8 mouse cellular contexts compared by ENCODE assay signal in genomic region chr13:95889981-95890545, GRCm38 (mm10). TPM values are rescaled to one million over a fixed set of nuclear protein-coding genes. Genes with fewer than 3 reads are reported as not detected.
A peak's percentile ranks its signal among the peaks of the same experiment; 100 is the strongest.
DNase-seq lines count a peak whose midpoint lies in the region; ATAC-seq and TF ChIP-seq lines count a peak whose summit lies in the region.

No protein-coding gene starts in this region.

- no peak overlapping the region; the same call in 1 of the 2 replicates for H3K4me3 ChIP-seq in lung, embryonic 15.5 days
- H3K4me3 ChIP-seq in lung, postnatal 0 days (ENCODE audit: low read depth, low read length) = no peak overlapping the region; the same call in 1 of the 2 replicates
- peak overlapping the region; percentile 59; the same call in 1 of the 2 replicates for H3K4me3 ChIP-seq in hindbrain, embryonic 14.5 days (replicated peaks; ENCODE audit: low read length)

- no peaks in the 10 kb centered on the region for H3K9me3 ChIP-seq in lung, embryonic 15.5 days
- no peaks in the 10 kb centered on the region for H3K9me3 ChIP-seq in lung, postnatal 0 days (ENCODE audit: low read length)
- H3K9me3 ChIP-seq in hindbrain, embryonic 14.5 days (ENCODE audit: control insufficient read depth, low read length) = no peaks in the 10 kb centered on the region

- no peak for TF ChIP-seq EP300 in lung, postnatal 0 days (IDR thresholded peaks at IDR 0.05)

- no peak for DNase-seq in lung, postnatal 0 days (ENCODE audit: low spot score)
- peak; percentile 46 for DNase-seq in embryo, embryonic 10 days (ENCODE audit: low spot score)
- DNase-seq in hindbrain, embryonic 14.5 days (ENCODE audit: low spot score) = no peak
- peak; percentile 10 to 27 for DNase-seq in thymus, postnatal 36 days
- no peak for DNase-seq in cerebellum, postnatal 25 days
- no peak for DNase-seq in cerebellum, postnatal 14 days

- H3K27ac ChIP-seq in lung, embryonic 15.5 days = no peak overlapping the region
- no peak overlapping the region for H3K27ac ChIP-seq in lung, postnatal 0 days (ENCODE audit: low read length)
- H3K27ac ChIP-seq in hindbrain, embryonic 14.5 days = no peak overlapping the region

- no peak for TF ChIP-seq CTCF in lung, postnatal 0 days (IDR thresholded peaks at IDR 0.05)

- no peaks in the 10 kb centered on the region for H3K27me3 ChIP-seq in lung, embryonic 15.5 days
- H3K27me3 ChIP-seq in lung, postnatal 0 days (replicated peaks; ENCODE audit: insufficient read depth, low read length) = no peaks in the 10 kb centered on the region
- H3K27me3 ChIP-seq in hindbrain, embryonic 14.5 days (ENCODE audit: control insufficient read depth, insufficient read depth, low read length) = no peaks in the 10 kb centered on the region

- WGBS in lung, embryonic 15.5 days = 29% methylated on average over 8 of the region's 8 CpGs
- WGBS in lung, postnatal 0 days = 27% methylated on average over 8 of the region's 8 CpGs
- 21% methylated on average over 8 of the region's 8 CpGs for WGBS in hindbrain, embryonic 14.5 days

- H3K4me1 ChIP-seq in lung, embryonic 15.5 days = peaks cover 23% of the 10 kb centered on the region
- peaks cover 8% of the 10 kb centered on the region; the same call in 1 of the 2 replicates for H3K4me1 ChIP-seq in lung, postnatal 0 days (ENCODE audit: insufficient read depth, low read depth, low read length)
- peaks cover 9% of the 10 kb centered on the region for H3K4me1 ChIP-seq in hindbrain, embryonic 14.5 days (replicated peaks; ENCODE audit: control insufficient read depth, insufficient read depth, low read length)

- peak overlapping the region; percentile 97 for H3K4me2 ChIP-seq in lung, embryonic 15.5 days
- H3K4me2 ChIP-seq in lung, postnatal 0 days (replicated peaks; ENCODE audit: low read depth, low read length) = no peak overlapping the region
- peak overlapping the region; percentile 84 for H3K4me2 ChIP-seq in hindbrain, embryonic 14.5 days (replicated peaks)

- H3K36me3 ChIP-seq in lung, embryonic 15.5 days = no peaks in the 10 kb centered on the region
- H3K36me3 ChIP-seq in lung, postnatal 0 days (ENCODE audit: insufficient read depth, low read length) = no peaks in the 10 kb centered on the region
- H3K36me3 ChIP-seq in hindbrain, embryonic 14.5 days (replicated peaks; ENCODE audit: control insufficient read depth, insufficient read depth) = no peaks in the 10 kb centered on the region

- no peak overlapping the region for H3K9ac ChIP-seq in lung, embryonic 15.5 days
- H3K9ac ChIP-seq in lung, postnatal 0 days (replicated peaks; ENCODE audit: low read depth) = no peak overlapping the region
- H3K9ac ChIP-seq in hindbrain, embryonic 14.5 days = no peak overlapping the region

- ATAC-seq in lung, embryonic 15.5 days (ENCODE audit: borderline replicate concordance, extremely low read depth, low FRiP score, low TSS enrichment) = no peak
- no peak for ATAC-seq in lung, postnatal 0 days
- no peak for ATAC-seq in hindbrain, embryonic 14.5 days (ENCODE audit: low FRiP score)
- peak; percentile 29 for ATAC-seq in megakaryocyte progenitor cell, adult 5-6 weeks (replicated peaks; ENCODE audit: poor library complexity)

RNA-seq across cellular contexts. Expression of gene Iqgap2, which starts 1.7 kb away (rescaled TPM):
- 6.2 and 6.8 TPM in 2 replicates for polyA plus RNA-seq in lung, embryonic 15.5 days (2015; fragmentation: Nextera tagmentation; extraction: Ambion mirVana)
- 2.7 and 3.4 TPM in 2 replicates for polyA plus RNA-seq in lung, postnatal 0 days (2015; fragmentation: Nextera tagmentation; extraction: Ambion mirVana)
- 3.8 and 4.4 TPM in 2 replicates for polyA plus RNA-seq in hindbrain, embryonic 14.5 days (2014; fragmentation: Nextera tagmentation; extraction: Ambion mirVana)
- total RNA-seq in megakaryocyte progenitor cell, adult 5-6 weeks (2015) = 95.0 and 97.5 TPM in 2 replicates
- 128 and 149 TPM in 2 replicates for total RNA-seq in megakaryocyte progenitor cell, adult 5-6 weeks (2017)

Comparison
In these comparisons a context has a peak if more than half of its experiments do, and no peak if none do; other contexts are left out.
1. DNase-seq: peak in embryo, embryonic 10 days (single experiment) and thymus, postnatal 36 days (2 of 2); none in lung, postnatal 0 days (single experiment), hindbrain, embryonic 14.5 days (single experiment), cerebellum, postnatal 25 days (0 of 2) and cerebellum, postnatal 14 days (0 of 2).